In genomic region chr17:47805047-47805835, GRCm38 (mm10) we compare ENCODE assay signal across 17 mouse cellular contexts. TPM values are rescaled to one million over a fixed set of nuclear protein-coding genes. Genes with fewer than 3 reads are reported as not detected.
A peak's percentile ranks its signal among the peaks of the same experiment; 100 is the strongest.
DNase-seq lines count a peak whose midpoint lies in the region; ATAC-seq and TF ChIP-seq lines count a peak whose summit lies in the region.
"Had no signal": no experiment of that assay in that cellular context is flagged by ENCODE, and none has a peak within 500 bp of the region (broad histone marks: within the 10 kb centered on the region; RNA-seq: fewer than 3 reads in every experiment).

No protein-coding gene starts in this region.

- H3K4me1 ChIP-seq in kidney, embryonic 15.5 days: peaks cover 39% of the 10 kb centered on the region
- no peaks in the 10 kb centered on the region for H3K4me1 ChIP-seq in ES-Bruce4 (ENCODE audit: control insufficient read depth, insufficient read depth, low read length)

- no peak overlapping the region for H3K4me2 ChIP-seq in kidney, embryonic 15.5 days
- H3K4me2 ChIP-seq: liver, embryonic 12.5 days; neural tube, embryonic 15.5 days had no signal

- H3K27ac ChIP-seq in kidney, embryonic 15.5 days: peak overlapping the region; percentile 15; the same call in 1 of the 2 replicates
- no peak overlapping the region for H3K27ac ChIP-seq in ES-Bruce4 (ENCODE audit: insufficient read depth, low read length)
- H3K27ac ChIP-seq: layer of hippocampus, adult 2 months; liver, embryonic 12.5 days; neural tube, embryonic 15.5 days had no signal

- TF ChIP-seq CTCF in ES-Bruce4 (IDR thresholded peaks at IDR 0.05; ENCODE audit: low read depth, low read length): no peak

- 31% methylated on average over 13 of the region's 13 CpGs for WGBS in kidney, embryonic 15.5 days

- no peak for DNase-seq in kidney, adult 8-10 months
- DNase-seq in R1 (ENCODE audit: low read depth, low spot score): peak; percentile 73
- peak; percentile 43 for DNase-seq in kidney, postnatal 14 days
- no peak for DNase-seq in left cerebral cortex, postnatal 25 days (ENCODE audit: low spot score in 2 of 2)
- DNase-seq in layer of hippocampus, postnatal 36 days: no peak
- DNase-seq: adrenal gland, adult 2 months; cerebellum, postnatal 10 days; retina, postnatal 1 day had no signal

- peaks cover 49% of the 10 kb centered on the region for H3K27me3 ChIP-seq in kidney, embryonic 15.5 days
- no peaks in the 10 kb centered on the region for H3K27me3 ChIP-seq in ES-Bruce4 (ENCODE audit: control insufficient read depth, insufficient read depth, low read length, poor library complexity, severe bottlenecking)
- H3K27me3 ChIP-seq: Patski had no signal

- peak; percentile 67; the same call in 1 of the 2 replicates for TF ChIP-seq EP300 in ES-Bruce4 (IDR thresholded peaks at IDR 0.05; ENCODE audit: insufficient read depth, low read depth, low read length)

- no peak overlapping the region for H3K9ac ChIP-seq in kidney, embryonic 15.5 days
- no peak overlapping the region for H3K9ac ChIP-seq in ES-Bruce4 (ENCODE audit: low read depth, poor library complexity, severe bottlenecking)
- H3K9ac ChIP-seq: liver, embryonic 12.5 days; neural tube, embryonic 15.5 days had no signal

- H3K36me3 ChIP-seq in kidney, embryonic 15.5 days: no peaks in the 10 kb centered on the region
- no peaks in the 10 kb centered on the region for H3K36me3 ChIP-seq in ES-Bruce4 (ENCODE audit: control insufficient read depth, insufficient read depth, low read length, poor library complexity, severe bottlenecking)
- H3K36me3 ChIP-seq: liver, embryonic 12.5 days; neural tube, embryonic 15.5 days had no signal

- intact Hi-C loops in left cerebral cortex, postnatal 25 days (cut with DNase I): no loop called here

- no peak overlapping the region for H3K4me3 ChIP-seq in kidney, embryonic 15.5 days (replicated peaks)
- H3K4me3 ChIP-seq in ES-Bruce4 (ENCODE audit: low read depth, low read length): peak overlapping the region; percentile 1; the same call in 1 of the 2 replicates
- H3K4me3 ChIP-seq: layer of hippocampus, adult 2 months; liver, embryonic 12.5 days; neural tube, embryonic 15.5 days had no signal

- TF ChIP-seq POLR2A in ES-Bruce4 (IDR thresholded peaks at IDR 0.05; ENCODE audit: insufficient read depth, low read length): no peak

- 0 out of 2 replicates have a peak, but pooled peaks have one; percentile 21 for ATAC-seq in kidney, embryonic 15.5 days (replicated peaks; ENCODE audit: low FRiP score)
- ATAC-seq: CD4-positive, CD25-positive, alpha-beta regulatory T cell, adult 4 months; forebrain, embryonic 14.5 days; liver, embryonic 12.5 days had no signal

- no peaks in the 10 kb centered on the region for H3K9me3 ChIP-seq in kidney, embryonic 15.5 days (replicated peaks)
- no peaks in the 10 kb centered on the region for H3K9me3 ChIP-seq in ES-Bruce4 (replicated peaks; ENCODE audit: control insufficient read depth, insufficient read depth, low read length, poor library complexity, severe bottlenecking)
- H3K9me3 ChIP-seq: liver, embryonic 12.5 days; neural tube, embryonic 15.5 days had no signal

RNA-seq across cellular contexts. Expression of gene Mdfi, which starts 29.2 kb away (rescaled TPM):
- polyA plus RNA-seq in kidney, embryonic 15.5 days (2015; fragmentation: Nextera tagmentation; extraction: Ambion mirVana): 7.7 and 12.6 TPM in 2 replicates
- 22.3 and 27.9 TPM in 2 replicates for polyA plus RNA-seq in ES-Bruce4 (2011; ENCODE audit: insufficient read depth, insufficient read length, low read depth, missing spikeins)
- 1 to 10 TPM in 1 of 2 experiments, under 1 TPM in 1; 0.80 to 1.4 TPM for total RNA-seq in left cerebral cortex, postnatal 25 days (2021)
- under 1 TPM; 0.40 to 0.91 TPM for total RNA-seq in layer of hippocampus, postnatal 36 days (2021)
- total RNA-seq: monocyte, adult 5-6 weeks had no signal
- polyA plus RNA-seq: CD4-positive, CD25-positive, alpha-beta regulatory T cell, adult 4 months; Patski had no signal

Comparison
In these comparisons a context has a peak if more than half of its experiments do, and no peak if none do; other contexts are left out.
1. DNase-seq: peak in R1 (single experiment) and kidney, postnatal 14 days (single experiment); none in kidney, adult 8-10 months (0 of 2), left cerebral cortex, postnatal 25 days (0 of 2) and layer of hippocampus, postnatal 36 days (0 of 2).